Mouse (Mus musculus) left cerebral cortex, postnatal 25 days (tissue): Measurements from ENCODE around the gene Akr1d1. TPM values are rescaled to one million over a fixed set of nuclear protein-coding genes. Genes with fewer than 3 reads are reported as not detected.

Experiments used
- DNase-seq, 2 experiments: peaks; one replicate each; pipeline ENCODE4 v3.0.0; 2022; ENCODE audit warnings: low spot score in 2 of 2, mixed read lengths in 1 of 2
- intact Hi-C: fragments of 180-260 bp; cut with DNase I; formaldehyde crosslinking; loops from one replicate; pipeline ENCODE4 v1.15.1; 2025
- total RNA-seq, 2 experiments: library from RNA; stranded (reverse); gene quantifications; 2 replicates each; pipeline ENCODE4 v1.2.3; 2021

Akr1d1 gene
- total RNA-seq, 2 experiments from 2014 or later: not detected

DNA sequence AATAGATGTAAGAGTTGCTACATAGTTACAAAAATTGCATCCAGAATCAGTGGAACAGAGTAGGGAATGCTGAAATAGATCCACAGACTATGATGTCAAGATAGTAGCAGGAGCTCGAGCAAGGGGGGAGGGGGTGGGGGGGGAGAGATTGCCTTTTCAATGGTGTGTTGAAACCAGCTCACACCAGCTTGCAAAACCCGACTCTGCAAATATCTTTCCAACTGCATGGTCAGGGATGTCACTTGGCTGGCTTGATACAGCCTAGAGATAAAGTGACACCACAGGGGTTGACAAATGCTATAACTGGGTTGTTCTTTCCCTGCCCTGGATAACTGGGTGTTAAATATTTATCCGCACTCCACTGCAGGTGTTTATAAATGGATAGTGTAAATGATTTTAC lies 24.0 kb downstream of the Akr1d1 start:
- DNase-seq: no peak
- intact Hi-C loops: no loop called here

DNA sequence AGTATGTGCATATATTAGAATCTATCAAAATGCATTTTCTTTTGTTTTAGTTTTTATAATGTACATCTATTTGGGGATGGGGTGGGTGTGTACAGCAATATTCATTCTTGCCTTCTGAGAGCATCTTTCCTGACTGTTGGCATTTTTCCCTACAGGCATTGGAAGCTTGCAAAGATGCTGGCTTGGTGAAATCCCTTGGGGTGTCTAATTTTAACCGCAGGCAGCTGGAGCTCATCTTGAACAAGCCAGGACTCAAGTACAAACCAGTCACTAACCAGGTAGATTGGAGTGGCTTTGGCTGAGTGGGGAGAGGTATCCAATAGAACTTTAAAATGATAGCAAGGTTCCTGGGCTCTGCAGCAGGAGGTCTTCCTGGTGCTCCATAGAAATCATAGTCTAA lies 24.4 kb downstream of the Akr1d1 start:
- intact Hi-C loops: no loop called here
- peak; percentile 1 to 56 for DNase-seq

DNA sequence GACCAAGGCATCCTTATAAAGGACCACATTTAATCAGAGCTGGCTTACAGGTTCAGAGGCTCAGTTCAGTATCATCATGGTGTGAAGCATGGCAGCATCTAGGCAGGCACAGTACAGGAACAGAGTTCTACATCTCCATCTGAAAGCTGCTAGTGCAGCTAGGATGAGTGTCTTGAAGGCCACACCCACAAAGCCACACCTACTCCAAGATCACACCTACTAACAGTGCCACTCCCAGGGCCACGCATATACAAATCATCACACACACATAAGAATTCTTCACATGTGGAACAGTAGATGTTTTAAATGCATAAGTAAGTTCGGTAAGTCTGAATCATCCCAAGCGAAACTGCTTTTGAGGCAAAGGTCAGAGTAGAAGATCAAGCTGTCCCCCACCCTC lies 33.9 kb downstream of the Akr1d1 start:
- DNase-seq: no peak
- intact Hi-C loops: no loop called here

DNA sequence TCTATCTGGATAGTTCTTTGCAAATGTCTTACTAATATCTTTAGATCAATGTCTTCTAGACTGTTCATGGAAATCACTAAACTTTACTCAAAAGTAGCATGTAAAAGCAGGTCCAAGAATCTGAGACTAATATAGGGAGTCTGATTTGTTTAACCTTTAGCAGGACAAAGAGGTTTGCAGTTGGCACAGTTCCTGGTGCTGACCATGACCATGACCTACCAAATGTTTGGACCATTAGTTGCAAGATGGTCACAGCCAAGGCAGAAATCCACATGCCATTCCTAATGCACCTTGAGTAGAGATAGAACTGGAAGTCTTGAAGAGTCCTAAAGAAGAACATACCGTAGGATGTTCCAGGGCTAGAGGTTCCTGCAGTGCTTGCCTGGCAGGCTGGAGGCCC lies 37.4 kb downstream of the Akr1d1 start:
- no peak for DNase-seq

DNA sequence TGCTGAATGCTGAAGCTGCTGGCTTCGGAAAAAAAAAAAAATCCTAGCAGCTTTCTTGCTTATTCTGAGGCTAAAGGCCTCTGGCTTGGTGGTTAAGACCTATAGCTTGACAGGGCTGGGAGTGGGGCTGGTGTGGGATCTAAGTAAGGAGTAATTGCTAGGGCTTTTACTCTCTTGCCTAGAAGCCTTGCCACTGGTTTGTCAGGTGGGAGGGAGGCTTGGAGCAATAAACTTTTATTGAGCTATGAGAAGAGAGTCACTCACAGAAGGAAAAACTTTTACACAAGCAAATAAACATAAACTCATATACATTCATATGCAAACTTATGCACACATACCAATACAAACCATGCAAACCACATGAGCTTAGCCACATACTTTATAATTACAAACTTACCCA lies 42.0 kb downstream of the Akr1d1 start:
- DNase-seq: no peak
- intact Hi-C loops: no loop called here

More for the DNA sequence above, 37.4 kb downstream of the Akr1d1 start:
- intact Hi-C loops: no loop called here

DNA sequence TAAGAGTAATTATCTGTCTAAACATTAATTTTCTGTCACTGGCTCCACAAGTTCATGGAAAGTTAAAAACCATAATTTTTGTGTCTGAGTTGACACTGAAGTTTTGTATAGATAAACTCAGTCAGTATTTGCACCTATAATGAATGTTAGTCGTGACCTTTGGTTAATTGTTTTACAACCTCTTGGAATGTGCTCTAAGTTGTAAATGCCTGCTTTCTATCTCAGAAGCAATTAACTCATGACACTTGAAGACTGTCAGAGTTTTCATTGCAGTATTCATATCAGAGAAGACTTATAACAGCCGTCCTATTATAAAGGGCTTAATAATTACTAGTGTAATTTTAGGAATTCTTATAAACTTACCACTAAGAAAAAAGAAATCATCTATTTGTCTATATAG lies 43.0 kb downstream of the Akr1d1 start:
- DNase-seq: no peak
- intact Hi-C loops: no loop called here

DNA sequence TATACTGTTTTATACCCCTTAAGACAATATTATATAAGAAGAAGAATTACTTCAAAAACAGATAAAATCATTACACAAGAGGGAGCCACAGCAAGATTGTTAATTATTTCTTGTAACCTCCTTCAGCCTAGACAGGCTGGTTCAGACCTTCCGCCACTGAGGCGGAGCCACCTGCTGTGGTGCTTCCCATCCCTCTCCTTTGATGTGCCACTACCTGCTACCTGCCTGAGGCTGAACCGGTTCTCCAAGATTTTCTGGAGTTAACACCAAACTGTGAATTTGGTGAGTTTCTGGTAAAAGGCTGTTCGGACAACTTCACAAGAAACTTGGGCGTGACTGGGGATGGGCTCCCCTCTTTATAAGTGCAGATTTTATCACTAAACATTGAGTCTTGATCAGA lies 50.5 kb downstream of the Akr1d1 start:
- no peak for DNase-seq
- intact Hi-C loops: no loop called here

DNA sequence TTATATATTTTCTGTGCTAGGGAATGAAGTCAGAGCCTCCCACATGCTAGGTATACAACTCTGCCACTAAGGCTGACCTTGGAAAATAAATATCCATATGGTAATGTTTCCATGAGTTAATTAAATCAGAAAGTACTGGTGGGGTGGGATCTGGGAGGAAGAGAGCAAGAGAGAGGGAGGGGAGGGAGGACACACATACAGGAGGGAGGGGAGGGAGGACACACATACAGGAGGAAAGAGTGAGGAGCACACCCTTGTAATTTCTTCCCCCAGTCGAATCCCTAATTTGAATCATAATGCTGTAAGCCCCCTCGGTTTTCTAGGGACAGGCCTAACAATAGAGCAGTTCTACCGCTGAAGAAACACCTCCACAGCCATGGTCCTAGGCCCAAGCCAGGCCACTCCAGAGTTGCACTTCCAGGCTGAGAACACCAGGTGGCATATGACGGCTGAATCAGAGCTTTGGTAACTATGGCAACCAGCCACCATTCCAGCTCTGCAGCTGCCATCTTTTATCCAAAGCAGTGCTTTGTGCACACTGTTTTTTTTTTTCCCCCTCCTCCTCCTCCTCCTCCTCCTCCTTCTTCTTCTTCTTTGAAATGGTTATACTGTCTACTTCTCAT lies 59.5 kb downstream of the Akr1d1 start:
- intact Hi-C loops: no loop called here
- peak; percentile 69 to 71 for DNase-seq

DNA sequence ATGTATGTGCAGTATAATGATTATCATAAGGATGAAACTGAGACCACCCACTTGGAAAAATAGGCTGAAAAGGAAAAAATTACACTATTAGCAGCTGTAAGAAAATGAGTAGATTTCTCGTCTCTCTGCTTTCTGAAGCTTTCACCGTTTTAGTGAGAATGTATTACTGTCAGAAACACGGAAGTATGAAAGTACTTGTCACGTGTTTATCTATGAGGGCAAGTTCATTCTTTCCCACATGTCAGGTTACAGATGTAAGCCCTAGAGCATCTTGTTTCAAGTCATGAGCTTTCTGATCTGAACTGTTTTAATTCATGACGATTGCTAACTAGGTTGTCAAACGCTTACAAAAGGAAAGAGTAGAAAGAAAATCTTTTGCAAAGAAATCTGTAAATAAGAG lies 60.8 kb downstream of the Akr1d1 start:
- intact Hi-C loops: loop anchor here (1.0 to 5.0 kb wide), 2 partner anchors 282 to 476 kb away; partner anchors contain the start of gene Trim24
- DNase-seq: no peak

DNA sequence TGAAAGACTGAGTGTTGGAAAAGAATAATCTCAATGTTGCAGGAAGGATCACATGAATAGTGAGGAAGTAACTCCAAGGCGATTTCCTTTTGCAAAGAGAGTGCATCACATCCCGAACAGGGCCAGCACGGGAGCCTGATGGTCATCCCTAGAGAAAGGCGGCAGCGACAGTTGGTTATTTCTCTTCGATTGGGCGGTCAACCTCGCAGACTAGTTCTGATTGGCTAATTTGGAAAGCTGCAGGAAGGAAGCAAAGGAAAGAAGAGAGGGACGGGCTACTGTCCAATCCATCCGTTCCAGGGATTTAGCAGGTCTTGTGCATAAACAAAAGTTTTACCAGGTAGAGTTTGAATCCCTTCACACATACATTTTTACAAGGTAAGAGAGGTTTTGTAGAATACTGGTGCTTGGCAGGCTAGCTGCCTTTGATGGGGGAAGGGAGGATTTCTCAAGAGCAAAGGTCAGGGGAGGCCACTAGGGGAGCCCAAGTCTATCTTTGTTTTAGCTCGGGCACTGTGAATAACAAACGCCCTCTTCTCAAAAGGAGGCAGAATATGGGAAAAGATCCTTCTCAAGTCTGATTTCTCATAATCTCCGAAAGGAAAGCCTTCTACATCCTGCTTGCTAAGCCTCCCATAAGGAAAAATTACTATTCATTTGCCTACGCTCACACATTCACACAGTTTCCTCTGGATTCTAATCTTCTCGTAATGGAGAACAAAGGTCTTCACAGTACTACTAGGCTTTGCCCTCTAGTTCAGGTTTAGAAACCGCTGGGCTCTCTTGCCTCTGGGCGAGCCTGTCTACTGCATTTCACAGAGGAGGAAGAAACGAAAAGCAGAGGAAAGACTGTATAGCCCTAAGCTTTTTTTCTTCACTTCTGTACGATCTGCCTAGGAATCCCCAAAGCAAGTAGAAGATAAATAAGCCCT lies 62.4 kb downstream of the Akr1d1 start:
- DNase-seq: peak; percentile 34 to 51
- intact Hi-C loops: loop anchor here (5.0 kb wide), 1 partner anchor 280 kb away; the partner anchor contains the start of gene Trim24

DNA sequence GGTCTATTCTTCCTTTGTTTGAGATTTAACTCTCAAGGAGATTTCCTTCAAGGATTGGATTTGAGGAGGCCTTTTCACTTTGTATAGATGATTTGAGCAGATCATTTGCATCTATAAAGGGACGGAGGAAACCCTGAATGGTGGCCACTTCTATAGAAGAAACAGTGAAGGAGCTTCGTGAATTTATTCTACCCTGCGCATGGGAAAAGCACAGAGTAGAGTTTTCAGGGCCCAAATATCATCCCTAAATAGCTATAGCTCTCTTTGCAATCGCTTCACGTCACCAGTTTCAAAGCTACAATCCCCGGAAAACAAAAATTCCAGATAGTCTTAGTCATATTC lies 63.0 kb downstream of the Akr1d1 start:
- intact Hi-C loops: loop anchor here (5.0 kb wide), 1 partner anchor 279 kb away; the partner anchor contains the start of gene Trim24
- DNase-seq: peak in 1 of 2 experiments; percentile 3

DNA sequence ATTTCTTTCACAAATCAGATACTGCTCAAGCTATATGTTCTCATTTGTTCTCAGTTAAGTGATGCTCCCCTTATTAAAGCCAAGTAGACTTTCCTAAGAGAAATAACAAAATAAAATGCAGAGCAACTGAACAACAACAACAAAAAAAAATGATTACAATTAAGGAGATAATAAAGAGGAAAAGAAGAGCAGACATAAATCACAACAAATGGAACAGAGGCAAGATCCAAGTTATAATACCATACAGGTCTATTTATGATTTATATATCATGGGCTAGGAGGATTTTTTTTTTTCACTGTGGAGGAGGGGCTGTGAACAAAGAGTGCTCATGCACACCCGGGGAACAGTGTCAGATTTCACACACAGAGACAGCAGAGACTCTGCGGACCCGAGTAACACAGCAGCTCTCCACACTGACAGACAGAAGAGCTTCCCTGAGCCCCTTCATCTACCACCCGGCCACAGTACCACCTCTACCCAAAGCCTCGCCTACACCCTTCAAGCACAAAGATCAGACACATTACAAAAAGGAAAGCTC lies 63.6 kb downstream of the Akr1d1 start:
- DNase-seq: no peak
- intact Hi-C loops: loop anchor here (5.0 kb wide), 1 partner anchor 279 kb away; the partner anchor contains the start of gene Trim24

DNA sequence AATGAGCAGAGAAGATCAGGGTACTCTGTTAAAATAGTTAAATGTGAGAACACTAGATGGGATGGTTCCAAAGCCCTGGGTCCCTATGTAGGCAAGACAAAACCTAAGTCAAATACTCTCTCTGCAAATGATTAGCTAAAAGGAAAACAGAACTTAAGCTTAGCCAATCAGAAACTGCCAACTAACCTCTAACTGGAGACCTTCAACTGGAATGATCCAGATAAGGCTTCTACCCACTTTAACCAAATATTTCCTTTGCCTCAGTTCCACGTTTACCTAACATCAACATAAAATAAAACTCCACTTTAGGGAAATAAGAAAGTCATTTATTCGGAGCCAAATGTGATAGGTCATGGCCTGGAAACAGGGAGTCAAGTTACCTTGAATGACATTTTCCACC lies 67.1 kb downstream of the Akr1d1 start:
- intact Hi-C loops: no loop called here
- DNase-seq: no peak

DNA sequence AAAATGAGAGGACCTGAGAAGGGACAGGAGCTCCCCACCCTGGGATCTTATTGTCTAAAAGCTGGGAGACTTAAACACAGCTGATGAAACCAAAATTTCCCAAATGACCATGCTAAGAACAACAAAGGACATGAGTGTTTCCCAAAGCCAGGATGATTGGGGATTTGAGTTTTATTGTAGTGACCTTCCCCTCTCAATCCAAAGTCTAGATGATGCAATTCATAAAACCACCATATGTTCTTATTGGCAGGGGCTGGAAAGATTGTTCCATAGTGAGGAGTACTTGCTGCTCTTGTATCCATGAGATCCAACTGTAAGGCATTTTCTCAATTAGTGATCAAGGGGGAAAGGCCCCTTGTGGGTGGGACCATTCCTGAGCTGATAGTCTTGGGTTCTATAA lies 68.1 kb downstream of the Akr1d1 start:
- DNase-seq: no peak
- intact Hi-C loops: no loop called here

DNA sequence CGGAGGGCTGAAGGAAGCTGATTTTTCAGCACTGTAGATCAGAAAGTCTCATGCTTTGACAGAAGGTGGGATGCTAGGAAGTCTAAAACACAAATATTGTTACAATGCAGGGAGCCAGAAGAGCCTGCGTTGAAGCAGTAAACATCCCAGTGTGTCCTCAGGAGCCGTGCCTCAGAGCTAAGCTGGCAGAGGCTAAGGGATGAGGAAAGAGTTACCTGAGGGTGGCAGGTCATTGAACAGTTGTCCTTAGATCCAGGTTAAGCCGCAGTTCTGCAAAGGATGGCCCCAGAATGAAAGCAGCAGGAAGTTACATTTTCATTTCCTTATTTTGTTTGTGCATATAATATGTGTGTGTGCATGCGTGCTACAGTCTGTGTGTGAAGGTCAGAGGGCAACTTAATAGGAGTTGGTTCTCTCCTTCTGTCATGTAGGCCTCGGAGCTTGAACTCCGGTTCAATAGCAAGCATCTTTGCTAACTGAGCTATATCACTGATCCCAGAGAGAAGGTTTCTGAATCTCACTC lies 71.1 kb downstream of the Akr1d1 start:
- intact Hi-C loops: loop anchor here (10.0 kb wide), 1 partner anchor 134 kb away; no protein-coding TSS in a partner anchor
- DNase-seq: no peak

DNA sequence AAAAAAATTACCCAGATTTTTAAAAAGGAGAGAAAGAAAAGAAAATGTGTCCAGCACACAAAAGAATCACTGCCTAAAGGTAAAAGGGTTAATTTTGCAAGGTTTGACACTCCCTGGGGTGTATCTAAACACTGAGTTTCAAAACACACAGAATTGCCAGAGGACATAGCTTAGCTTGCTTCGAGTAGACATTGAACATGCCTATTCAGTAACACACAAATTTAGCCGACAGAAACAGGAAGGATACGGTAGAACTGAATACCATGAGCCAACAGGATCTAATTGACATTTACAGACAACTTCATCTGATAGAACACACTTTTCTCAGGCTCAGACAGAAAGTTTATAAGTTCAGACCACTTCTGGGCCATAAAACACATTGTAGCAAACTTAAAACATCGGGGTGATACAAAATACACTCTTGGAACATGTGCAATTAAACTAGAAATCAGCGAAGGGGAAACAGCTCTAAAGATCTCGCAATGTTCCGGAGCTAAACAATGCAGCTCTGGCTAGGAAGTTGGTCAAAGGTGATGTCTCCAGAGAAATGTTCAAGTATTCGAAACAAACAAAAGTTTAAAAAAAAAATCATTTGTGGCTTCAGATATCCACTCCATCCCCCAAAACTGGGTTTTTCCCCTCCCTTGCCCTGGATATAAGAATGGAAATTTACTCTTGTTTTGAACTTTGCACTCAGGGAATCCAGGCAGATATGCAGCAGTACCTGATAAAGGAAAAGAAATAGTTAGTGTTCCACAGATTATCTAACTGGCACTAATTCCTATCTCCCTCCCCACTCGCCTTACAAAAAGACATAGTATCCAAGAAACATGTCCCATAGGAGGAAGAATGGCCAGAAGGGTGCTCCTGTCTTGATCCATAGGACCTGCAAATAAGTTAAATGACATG lies 73.1 kb downstream of the Akr1d1 start:
- intact Hi-C loops: loop anchor here (10.0 kb wide), 1 partner anchor 132 kb away; no protein-coding TSS in a partner anchor
- DNase-seq: no peak

DNA sequence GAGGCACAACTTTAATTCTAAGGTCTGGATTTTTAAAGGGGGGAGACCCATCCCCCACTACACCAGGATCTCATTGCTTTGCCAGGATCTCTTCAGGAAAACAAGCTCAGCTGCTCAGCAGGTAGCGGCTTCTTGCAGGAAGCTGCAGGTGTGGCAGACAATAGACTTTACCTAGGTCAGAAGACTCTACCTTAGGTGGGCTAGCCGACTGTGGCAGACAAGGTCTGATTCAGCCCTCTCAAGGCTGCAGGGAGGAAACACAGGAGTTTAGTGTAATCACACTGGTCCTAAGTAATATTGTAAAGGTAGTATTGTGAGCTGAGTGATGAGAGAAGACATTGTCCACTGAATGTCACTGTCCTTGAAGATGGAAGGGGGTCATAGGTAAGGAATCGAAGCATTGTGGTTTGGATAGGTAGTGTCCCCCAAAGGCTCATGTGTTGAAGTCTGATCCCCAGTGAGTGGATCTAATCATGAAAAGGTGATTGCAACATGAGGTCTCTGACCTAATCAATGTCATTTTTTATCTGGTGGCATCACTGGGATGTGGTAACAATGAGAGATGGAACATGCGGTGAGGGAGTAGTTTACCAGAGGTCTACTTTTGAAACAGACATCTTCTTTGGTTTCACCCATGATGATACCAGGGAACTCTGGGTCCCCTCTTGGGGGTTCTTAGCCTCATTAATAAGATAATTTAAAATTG lies 74.4 kb downstream of the Akr1d1 start:
- intact Hi-C loops: loop anchor here (10.0 kb wide), 1 partner anchor 130 kb away; no protein-coding TSS in a partner anchor
- DNase-seq: no peak

DNA sequence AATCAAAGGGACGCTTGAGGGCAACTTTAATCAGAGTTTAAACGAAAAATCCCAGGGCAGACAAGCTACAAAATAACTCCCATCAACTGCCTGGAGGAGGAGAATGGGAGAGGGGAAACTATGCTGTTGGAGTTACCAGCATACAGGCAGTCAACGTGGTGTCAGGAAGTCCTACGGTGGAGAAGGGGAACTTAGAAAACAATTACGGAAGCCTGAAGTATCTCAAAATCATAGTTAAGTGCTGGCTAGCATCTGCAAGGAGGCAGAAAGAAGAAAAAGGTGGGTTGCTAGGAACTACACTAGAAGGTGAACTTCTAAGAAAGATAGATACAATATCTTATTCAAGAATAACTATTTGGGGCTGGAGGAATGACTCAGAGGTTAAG lies 74.9 kb downstream of the Akr1d1 start:
- intact Hi-C loops: loop anchor here (10.0 kb wide), 1 partner anchor 130 kb away; no protein-coding TSS in a partner anchor
- no peak for DNase-seq
